8 mouse cellular contexts compared by ENCODE assay signal in the genomic region with DNA sequence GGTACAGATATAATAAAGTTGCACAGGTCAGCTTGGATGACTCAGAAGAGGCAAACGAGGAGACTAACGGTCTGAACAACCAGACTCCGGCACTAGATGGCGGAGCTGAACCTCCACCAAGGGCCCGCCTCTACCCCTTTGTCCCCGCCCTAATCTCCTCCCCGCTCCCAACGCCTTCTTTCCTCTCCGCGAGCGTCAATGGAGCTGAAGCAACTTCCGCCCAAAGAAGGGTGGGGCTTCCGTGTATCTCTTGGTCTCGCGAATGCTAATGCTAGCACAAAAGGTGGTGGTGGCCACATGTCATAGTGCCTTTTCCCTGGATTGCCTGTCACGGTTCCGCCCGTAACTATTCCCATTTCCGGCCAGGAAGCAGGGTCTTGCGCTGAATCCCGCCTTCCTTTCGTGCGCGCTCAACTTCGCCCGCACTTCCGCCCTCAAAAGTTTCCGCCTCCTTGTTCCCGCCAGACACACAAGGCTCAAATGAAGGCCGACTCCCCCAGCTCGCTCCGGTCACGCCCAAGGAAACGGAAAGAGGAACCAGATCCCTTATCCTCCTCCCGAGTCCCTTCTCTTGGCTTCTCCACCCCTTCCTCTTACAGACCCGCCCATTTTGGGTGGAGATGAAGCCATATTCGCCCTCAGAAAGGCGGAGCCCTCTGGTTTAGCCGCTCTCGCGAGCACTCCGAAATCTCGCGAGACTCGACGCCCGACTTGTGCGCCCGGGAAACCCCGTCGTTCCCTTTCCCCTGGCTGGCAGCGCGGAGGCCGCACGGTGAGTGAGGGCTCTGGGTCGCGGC. TPM values are rescaled to one million over a fixed set of nuclear protein-coding genes. Genes with fewer than 3 reads are reported as not detected.
DNase-seq lines count a peak whose midpoint lies in the region; ATAC-seq and TF ChIP-seq lines count a peak whose summit lies in the region.

A gene (plus strand): TSS at position 476 of the 797 bp plus-strand sequence.

- H3K27ac ChIP-seq in cortical plate, adult 2 months (ENCODE audit: insufficient read depth, low read length): peak within 1 kb of the TSS; percentile 42

- ATAC-seq in activated CD4-positive, CD25-positive, alpha-beta regulatory T cell, adult 4 months: peak; percentile 87

- TF ChIP-seq POLR2A in cortical plate, adult 2 months (IDR thresholded peaks at IDR 0.05; ENCODE audit: extremely low read depth, insufficient read depth, low read length): peak; percentile 89

- peak; percentile 38; the same call in 1 of the 2 replicates for TF ChIP-seq CTCF in cortical plate, adult 2 months (IDR thresholded peaks at IDR 0.05; ENCODE audit: extremely low read depth, insufficient read depth, low read length)

- no peaks in the 10 kb centered on the region for H3K9me3 ChIP-seq in megakaryocyte, embryonic 14.5 days

- peaks cover 5% of the 10 kb centered on the region for H3K27me3 ChIP-seq in megakaryocyte, embryonic 14.5 days (replicated peaks)

- peak; percentile 98 to 99 for DNase-seq in gastrocnemius, adult 8-10 months (ENCODE audit: low spot score in 2 of 2)
- DNase-seq in hindlimb bud, embryonic 11.5 days (ENCODE audit: extremely low spot score, low read depth, low spot score): peak; percentile 99
- DNase-seq in left cerebral cortex, adult 8-10 months (ENCODE audit: low spot score in 2 of 2): peak; percentile 95 to 99
- DNase-seq in right cerebral cortex, postnatal 10 days (ENCODE audit: low spot score in 2 of 2): peak; percentile 99
- peak; percentile 98 for DNase-seq in urinary bladder, postnatal 25 days (ENCODE audit: low spot score)

- H3K4me1 ChIP-seq in cortical plate, adult 2 months (ENCODE audit: control insufficient read depth, insufficient read depth, low read length): no peaks in the 10 kb centered on the region
- H3K4me1 ChIP-seq in megakaryocyte, embryonic 14.5 days: peaks cover 39% of the 10 kb centered on the region

- H3K4me3 ChIP-seq in cortical plate, adult 2 months (ENCODE audit: insufficient read depth, low read length): peak within 1 kb of the TSS; percentile 96
- peak within 1 kb of the TSS; percentile 100 for H3K4me3 ChIP-seq in megakaryocyte, embryonic 14.5 days (replicated peaks)

- H3K36me3 ChIP-seq in megakaryocyte, embryonic 14.5 days (replicated peaks; ENCODE audit: low read length): peaks cover 37% of the 10 kb centered on the region

RNA-seq across cellular contexts. Expression of the gene that starts here (rescaled TPM):
- polyA plus RNA-seq in activated CD4-positive, CD25-positive, alpha-beta regulatory T cell, adult 4 months (2017; shearing (Covaris generic)): over 10,000 TPM; 11,194 to 11,919 TPM
- 393 and 394 TPM in 2 replicates for polyA plus RNA-seq in cortical plate, adult 2 months (2012; rRNA removed)
- total RNA-seq in gastrocnemius, adult 8-10 months (2022): 100 to 1,000 TPM; 382 to 444 (median 398) TPM
- 100 to 1,000 TPM; 577 to 601 (median 592) TPM for total RNA-seq in left cerebral cortex, adult 8-10 months (2022)
- polyA plus RNA-seq in megakaryocyte, embryonic 14.5 days (2012; ENCODE audit: insufficient read depth, low replicate concordance): 171 and 2,463 TPM in 2 replicates

Comparison
In these comparisons a context has a peak if more than half of its experiments do, and no peak if none do; other contexts are left out.
1. Peak in every context shown above with its lines: DNase-seq, ATAC-seq, H3K4me3 ChIP-seq and H3K27ac ChIP-seq.